Mouse (Mus musculus) MN1 (cell line): ENCODE results near the gene Prss38.

Experiments
- DNase-seq: peaks from one replicate; pipeline ENCODE4 v3.0.0-alpha.2; 2016; ENCODE audit warnings: low spot score

Prss38 gene

GRCm38 (mm10) chr11:59375475-59375874 is at the start of gene Prss38:
TSS of gene Prss38 (minus strand) at chr11:59375657.
- no peak for DNase-seq

- peak; percentile 51 for DNase-seq
These were observed 47.6 kb upstream of the Prss38 start for GRCm38 (mm10) chr11:59423010-59423588.

GRCm38 (mm10) chr11:59421967-59422366 is 46.5 kb upstream of the Prss38 start:
- DNase-seq = no peak

- DNase-seq = no peak
These were observed 46.0 kb upstream of the Prss38 start for GRCm38 (mm10) chr11:59421436-59421835.

- DNase-seq = no peak
These were observed 43.3 kb upstream of the Prss38 start for GRCm38 (mm10) chr11:59418708-59419107.

GRCm38 (mm10) chr11:59412999-59413863 is 37.8 kb upstream of the Prss38 start:
- DNase-seq = no peak

- no peak for DNase-seq
These were observed 36.6 kb upstream of the Prss38 start for GRCm38 (mm10) chr11:59412058-59412457.

GRCm38 (mm10) chr11:59410851-59411250 is 35.4 kb upstream of the Prss38 start:
- no peak for DNase-seq

GRCm38 (mm10) chr11:59405761-59406160 is 30.3 kb upstream of the Prss38 start:
- DNase-seq = no peak

- DNase-seq = no peak
These were observed 25.4 kb upstream of the Prss38 start for GRCm38 (mm10) chr11:59400876-59401275.

- no peak for DNase-seq
These were observed 24.4 kb upstream of the Prss38 start for GRCm38 (mm10) chr11:59399830-59400229.

GRCm38 (mm10) chr11:59397536-59398371 is 22.3 kb upstream of the Prss38 start:
- no peak for DNase-seq

GRCm38 (mm10) chr11:59394451-59394850 is 19.0 kb upstream of the Prss38 start:
- DNase-seq = no peak

- peak; percentile 39 for DNase-seq
These were observed 18.1 kb upstream of the Prss38 start for GRCm38 (mm10) chr11:59393591-59393990.

GRCm38 (mm10) chr11:59392300-59392699 is 16.8 kb upstream of the Prss38 start:
- DNase-seq = no peak

GRCm38 (mm10) chr11:59390470-59390869 is 15.0 kb upstream of the Prss38 start:
- no peak for DNase-seq

GRCm38 (mm10) chr11:59389617-59390016 is 14.2 kb upstream of the Prss38 start:
- no peak for DNase-seq

- DNase-seq = no peak
These were observed 13.3 kb upstream of the Prss38 start for GRCm38 (mm10) chr11:59388806-59389205.

GRCm38 (mm10) chr11:59387471-59387870 is 12.0 kb upstream of the Prss38 start:
- DNase-seq = no peak

- no peak for DNase-seq
These were observed 9.7 kb upstream of the Prss38 start for GRCm38 (mm10) chr11:59385123-59385522.

GRCm38 (mm10) chr11:59384441-59384959 is 9.0 kb upstream of the Prss38 start:
- DNase-seq = peak; percentile 52

- DNase-seq = no peak
These were observed 4.1 kb upstream of the Prss38 start for GRCm38 (mm10) chr11:59379547-59379946.
